Mouse (Mus musculus) midbrain, embryonic 15.5 days (tissue): ENCODE measurements around the gene Qars. TPM values are rescaled to one million over a fixed set of nuclear protein-coding genes. Genes with fewer than 3 reads are reported as not detected.

Source experiments
- ATAC-seq: fragments of 200-750 bp; cut with Nextera tagmentation; replicated peaks from 2 replicates; pipeline ENCODE4 v1.8.0; 2017; ENCODE audit warnings: moderate TSS enrichment
- H3K27ac ChIP-seq: fragments of 300-500 bp; sonication (generic); 2 replicates; pipeline ENCODE4 v1.5.1; 2015; ENCODE audit warnings: mild to moderate bottlenecking, inconsistent platforms
- H3K27me3 ChIP-seq: fragments of 300-500 bp; sonication (generic); replicated peaks from 2 replicates; pipeline ENCODE4 v1.6.1; 2015; ENCODE audit warnings: inconsistent platforms
- H3K36me3 ChIP-seq: fragments of 300-500 bp; sonication (generic); replicated peaks from 2 replicates; pipeline ENCODE4 v1.6.1; 2015; ENCODE audit warnings: inconsistent platforms
- H3K4me1 ChIP-seq: fragments of 300-500 bp; sonication (generic); 2 replicates; pipeline ENCODE4 v1.6.1; 2015; ENCODE audit warnings: inconsistent platforms
- H3K4me2 ChIP-seq: fragments of 300-500 bp; sonication (generic); 2 replicates; pipeline ENCODE4 v1.6.1; 2015; ENCODE audit warnings: inconsistent platforms, mild to moderate bottlenecking, moderate library complexity
- H3K4me3 ChIP-seq: fragments of 300-500 bp; sonication (generic); 2 replicates; pipeline ENCODE4 v1.5.1; 2015; ENCODE audit warnings: mild to moderate bottlenecking, inconsistent platforms
- H3K9ac ChIP-seq: fragments of 300-500 bp; sonication (generic); 2 replicates; pipeline ENCODE4 v1.6.1; 2015; ENCODE audit warnings: mild to moderate bottlenecking, inconsistent platforms
- H3K9me3 ChIP-seq: fragments of 300-500 bp; sonication (generic); 2 replicates; pipeline ENCODE4 v1.6.1; 2016; ENCODE audit warnings: inconsistent platforms
- WGBS: fragments of 180-500 bp; shearing (Covaris S2); methylation state at CpG from one replicate; pipeline ENCODE4 v1.1.7; 2015; ENCODE audit warnings: mixed read lengths; 5-methylcytosine and 5-hydroxymethylcytosine counted together
- polyA plus RNA-seq: library from polyadenylated mRNA; unstranded; fragments of >200 nt; fragmentation: Nextera tagmentation; extraction: Ambion mirVana; gene quantifications from 2 replicates; pipeline ENCODE4 v1.2.1, GENCODE M21; 2015

Qars gene
- polyA plus RNA-seq, 1 experiment from 2014 or later = 64.6 TPM

- under 1% methylated on average over 67 of the region's 95 CpGs for WGBS
- Histone ChIP-seq H3K4me3 (peak overlapping the region; percentile 99), H3K4me1 (peaks cover 34% of the 10 kb centered on the region), H3K9me3 (no peaks in the 10 kb centered on the region), H3K4me2 (peak overlapping the region; percentile 74), H3K9ac (peak overlapping the region; percentile 92), H3K27ac (peak overlapping the region; percentile 100), H3K27me3 (no peaks in the 10 kb centered on the region), H3K36me3 (peaks cover 29% of the 10 kb centered on the region)
- peak; percentile 85 for ATAC-seq
These were observed 9.9 kb downstream of the Qars start for GRCm38 (mm10) chr9:108517253-108517930.

- ATAC-seq = peak; percentile 8
- peak overlapping the region; percentile 92 for H3K9ac ChIP-seq
- peak overlapping the region; percentile 74 for H3K4me2 ChIP-seq
- H3K27ac ChIP-seq = peak overlapping the region; percentile 100
- under 1% methylated on average over 13 of the region's 13 CpGs for WGBS
- H3K4me3 ChIP-seq = peak overlapping the region; percentile 99
- peaks cover 34% of the 10 kb centered on the region for H3K4me1 ChIP-seq
- no peaks in the 10 kb centered on the region for H3K9me3 ChIP-seq
- H3K27me3 ChIP-seq = no peaks in the 10 kb centered on the region
- peaks cover 23% of the 10 kb centered on the region for H3K36me3 ChIP-seq
These were observed 10.4 kb downstream of the Qars start for GRCm38 (mm10) chr9:108517931-108518332.

GRCm38 (mm10) chr9:108521604-108522003, 14.1 kb downstream of the Qars start:
- WGBS = 83% methylated on average over 2 of the region's 2 CpGs
- H3K9me3 ChIP-seq = no peaks in the 10 kb centered on the region
- H3K4me1 ChIP-seq = peaks cover 29% of the 10 kb centered on the region
- H3K4me3 ChIP-seq = no peak overlapping the region
- H3K27me3 ChIP-seq = no peaks in the 10 kb centered on the region
- H3K9ac ChIP-seq = no peak overlapping the region
- H3K36me3 ChIP-seq = no peaks in the 10 kb centered on the region
- ATAC-seq = no peak
- no peak overlapping the region for H3K27ac ChIP-seq
- H3K4me2 ChIP-seq = no peak overlapping the region

- WGBS = 95% methylated on average over 4 of the region's 4 CpGs
- Histone ChIP-seq H3K9ac (no peak overlapping the region), H3K4me3 (no peak overlapping the region), H3K27me3 (no peaks in the 10 kb centered on the region), H3K9me3 (no peaks in the 10 kb centered on the region), H3K36me3 (peaks cover 2% of the 10 kb centered on the region), H3K27ac (no peak overlapping the region), H3K4me2 (no peak overlapping the region), H3K4me1 (peaks cover 29% of the 10 kb centered on the region)
- no peak for ATAC-seq
These were observed 15.8 kb downstream of the Qars start for GRCm38 (mm10) chr9:108523341-108523740.

- H3K4me2 ChIP-seq = no peak overlapping the region
- H3K9ac ChIP-seq = no peak overlapping the region
- H3K4me1 ChIP-seq = peaks cover 11% of the 10 kb centered on the region
- no peak for ATAC-seq
- no peaks in the 10 kb centered on the region for H3K9me3 ChIP-seq
- no peak overlapping the region for H3K27ac ChIP-seq
- 89% methylated on average over 3 of the region's 3 CpGs for WGBS
- H3K4me3 ChIP-seq = no peak overlapping the region
- H3K27me3 ChIP-seq = no peaks in the 10 kb centered on the region
- H3K36me3 ChIP-seq = peaks cover 16% of the 10 kb centered on the region
These were observed 17.9 kb downstream of the Qars start for GRCm38 (mm10) chr9:108525400-108525799.

- WGBS = 91% methylated on average over 1 of the region's 1 CpGs
- peaks cover 54% of the 10 kb centered on the region for H3K36me3 ChIP-seq
- no peaks in the 10 kb centered on the region for H3K9me3 ChIP-seq
These were observed 23.4 kb downstream of the Qars start for GRCm38 (mm10) chr9:108530954-108531353.

GRCm38 (mm10) chr9:108531496-108531895, 24.0 kb downstream of the Qars start:
- Histone ChIP-seq H3K9me3 (no peaks in the 10 kb centered on the region), H3K4me2 (no peak overlapping the region), H3K4me3 (no peak overlapping the region), H3K27me3 (no peaks in the 10 kb centered on the region), H3K4me1 (no peaks in the 10 kb centered on the region), H3K9ac (no peak overlapping the region), H3K27ac (no peak overlapping the region), H3K36me3 (peaks cover 60% of the 10 kb centered on the region)
- no peak for ATAC-seq
- 95% methylated on average over 1 of the region's 1 CpGs for WGBS

More at GRCm38 (mm10) chr9:108530954-108531353, 23.4 kb downstream of the Qars start:
- no peak overlapping the region for H3K9ac ChIP-seq
- H3K4me3 ChIP-seq = no peak overlapping the region
- no peak overlapping the region for H3K27ac ChIP-seq
- no peak for ATAC-seq
- H3K4me2 ChIP-seq = no peak overlapping the region
- H3K27me3 ChIP-seq = no peaks in the 10 kb centered on the region
- no peaks in the 10 kb centered on the region for H3K4me1 ChIP-seq

GRCm38 (mm10) chr9:108540846-108541245, 33.3 kb downstream of the Qars start:
- Histone ChIP-seq H3K4me1 (no peaks in the 10 kb centered on the region), H3K27ac (no peak overlapping the region), H3K27me3 (no peaks in the 10 kb centered on the region), H3K4me3 (no peak overlapping the region), H3K9ac (no peak overlapping the region), H3K9me3 (no peaks in the 10 kb centered on the region), H3K4me2 (no peak overlapping the region), H3K36me3 (peaks cover 59% of the 10 kb centered on the region)
- ATAC-seq = no peak

GRCm38 (mm10) chr9:108545986-108546385, 38.5 kb downstream of the Qars start:
- Histone ChIP-seq H3K4me2 (no peak overlapping the region), H3K9ac (no peak overlapping the region), H3K27me3 (no peaks in the 10 kb centered on the region), H3K4me3 (no peak overlapping the region), H3K9me3 (no peaks in the 10 kb centered on the region), H3K4me1 (no peaks in the 10 kb centered on the region), H3K27ac (no peak overlapping the region), H3K36me3 (peaks cover 59% of the 10 kb centered on the region)
- ATAC-seq = no peak
- 95% methylated on average over 3 of the region's 3 CpGs for WGBS

GRCm38 (mm10) chr9:108546875-108547274, 39.4 kb downstream of the Qars start:
- Histone ChIP-seq H3K4me2 (no peak overlapping the region), H3K4me1 (no peaks in the 10 kb centered on the region), H3K27me3 (no peaks in the 10 kb centered on the region), H3K36me3 (peaks cover 56% of the 10 kb centered on the region), H3K9me3 (no peaks in the 10 kb centered on the region), H3K9ac (no peak overlapping the region), H3K4me3 (no peak overlapping the region), H3K27ac (no peak overlapping the region)
- ATAC-seq = no peak
- 98% methylated on average over 1 of the region's 1 CpGs for WGBS

GRCm38 (mm10) chr9:108559169-108559568, 51.7 kb downstream of the Qars start:
- Histone ChIP-seq H3K4me2 (no peak overlapping the region), H3K9me3 (no peaks in the 10 kb centered on the region), H3K27me3 (no peaks in the 10 kb centered on the region), H3K4me1 (peaks cover 21% of the 10 kb centered on the region), H3K27ac (no peak overlapping the region), H3K4me3 (no peak overlapping the region), H3K36me3 (peaks cover 59% of the 10 kb centered on the region), H3K9ac (no peak overlapping the region)
- ATAC-seq = no peak
- 92% methylated on average over 4 of the region's 4 CpGs for WGBS

- Histone ChIP-seq H3K27ac (peak within 1 kb of the TSS; percentile 78), H3K36me3 (peaks cover 61% of the 10 kb centered on the region), H3K4me1 (peaks cover 23% of the 10 kb centered on the region), H3K9ac (peak within 1 kb of the TSS; percentile 71), H3K27me3 (no peaks in the 10 kb centered on the region), H3K4me3 (peak within 1 kb of the TSS; percentile 52), H3K9me3 (no peaks in the 10 kb centered on the region), H3K4me2 (peak within 1 kb of the TSS; percentile 62)
- under 1% methylated on average over 53 of the region's 53 CpGs for WGBS
- ATAC-seq = peak; percentile 99
These were observed 52.8 kb downstream of the Qars start, which contains the start of gene Impdh2 for GRCm38 (mm10) chr9:108560227-108560841. Impdh2 (plus strand) TSS chr9:108560286.

- Histone ChIP-seq H3K4me2 (no peak overlapping the region), H3K4me3 (no peak overlapping the region), H3K9ac (no peak overlapping the region), H3K27me3 (no peaks in the 10 kb centered on the region), H3K36me3 (peaks cover 41% of the 10 kb centered on the region), H3K4me1 (peaks cover 47% of the 10 kb centered on the region), H3K9me3 (no peaks in the 10 kb centered on the region), H3K27ac (no peak overlapping the region)
- ATAC-seq = no peak
- WGBS = 97% methylated on average over 8 of the region's 8 CpGs
These were observed 56.2 kb downstream of the Qars start for GRCm38 (mm10) chr9:108563671-108564070.
